15 mouse cellular contexts compared by ENCODE assay signal in genomic region chr2:58135061-58135463, GRCm38 (mm10).
DNase-seq lines count a peak whose midpoint lies in the region; ATAC-seq and TF ChIP-seq lines count a peak whose summit lies in the region.
"Had no signal": no experiment of that assay in that cellular context is flagged by ENCODE, and none has a peak within 500 bp of the region (broad histone marks: within the 10 kb centered on the region; RNA-seq: fewer than 3 reads in every experiment).

No protein-coding gene starts in this region.

- DNase-seq in cerebellum, adult 11 months, result peak; percentile 34
- DNase-seq in cerebellum, postnatal 10 days, result no peak
- DNase-seq in thymus, postnatal 0 days (ENCODE audit: low spot score), result peak; percentile 39
- DNase-seq in thymus, postnatal 4 days, result no peak
- no peak for DNase-seq in urinary bladder, postnatal 10 days (ENCODE audit: low spot score)
- DNase-seq: kidney, postnatal 4 days; liver; lung, postnatal 36 days; spleen, adult 18-20 months had no signal

- H3K27ac ChIP-seq in intestine, embryonic 15.5 days, result no peak overlapping the region
- H3K27ac ChIP-seq in intestine, postnatal 0 days (ENCODE audit: low read depth, low read length), result no peak overlapping the region
- H3K27ac ChIP-seq: hindbrain, embryonic 15.5 days; neural tube, embryonic 12.5 days had no signal

- peak; percentile 54 to 62 for ATAC-seq in hematopoietic stem cell, adult 5-6 weeks (replicated peaks in 1 of 2; ENCODE audit: insufficient read depth in 1 of 2, low FRiP score in 2 of 2, low TSS enrichment in 1 of 2, low read depth in 1 of 2, poor library complexity in 2 of 2, severe bottlenecking in 2 of 2)
- ATAC-seq in intestine, embryonic 15.5 days, result no peak
- ATAC-seq in intestine, postnatal 0 days, result no peak

- no peak overlapping the region for H3K4me2 ChIP-seq in intestine, embryonic 15.5 days (replicated peaks)
- H3K4me2 ChIP-seq in intestine, postnatal 0 days (replicated peaks; ENCODE audit: low read depth), result no peak overlapping the region
- H3K4me2 ChIP-seq: hindbrain, embryonic 15.5 days; neural tube, embryonic 12.5 days had no signal

- H3K4me3 ChIP-seq in intestine, embryonic 15.5 days (replicated peaks), result no peak overlapping the region
- H3K4me3 ChIP-seq in intestine, postnatal 0 days (ENCODE audit: low read depth, low read length), result no peak overlapping the region
- H3K4me3 ChIP-seq: erythroblast, embryonic 14.5 days; hindbrain, embryonic 15.5 days; neural tube, embryonic 12.5 days had no signal

- no peak overlapping the region for H3K9ac ChIP-seq in intestine, embryonic 15.5 days
- no peak overlapping the region for H3K9ac ChIP-seq in intestine, postnatal 0 days (ENCODE audit: low read depth, low read length)
- H3K9ac ChIP-seq: hindbrain, embryonic 15.5 days; neural tube, embryonic 12.5 days had no signal

- no peaks in the 10 kb centered on the region for H3K27me3 ChIP-seq in intestine, embryonic 15.5 days (replicated peaks)
- H3K27me3 ChIP-seq in intestine, postnatal 0 days (replicated peaks; ENCODE audit: control insufficient read depth, insufficient read depth, low read length), result no peaks in the 10 kb centered on the region
- H3K27me3 ChIP-seq: hindbrain, embryonic 15.5 days; neural tube, embryonic 12.5 days had no signal

- no peaks in the 10 kb centered on the region for H3K4me1 ChIP-seq in intestine, embryonic 15.5 days (replicated peaks)
- H3K4me1 ChIP-seq in intestine, postnatal 0 days (replicated peaks; ENCODE audit: control insufficient read depth, insufficient read depth, low read length), result no peaks in the 10 kb centered on the region
- H3K4me1 ChIP-seq: hindbrain, embryonic 15.5 days; neural tube, embryonic 12.5 days had no signal

- H3K9me3 ChIP-seq in intestine, embryonic 15.5 days, result no peaks in the 10 kb centered on the region
- no peaks in the 10 kb centered on the region for H3K9me3 ChIP-seq in intestine, postnatal 0 days (ENCODE audit: control insufficient read depth)
- H3K9me3 ChIP-seq: hindbrain, embryonic 15.5 days; neural tube, embryonic 12.5 days had no signal

- no peaks in the 10 kb centered on the region for H3K36me3 ChIP-seq in intestine, embryonic 15.5 days
- H3K36me3 ChIP-seq in intestine, postnatal 0 days (ENCODE audit: control insufficient read depth, insufficient read depth), result no peaks in the 10 kb centered on the region
- H3K36me3 ChIP-seq: hindbrain, embryonic 15.5 days; neural tube, embryonic 12.5 days had no signal

- WGBS in intestine, embryonic 15.5 days, result 68% methylated on average over 2 of the region's 2 CpGs
- 62% methylated on average over 2 of the region's 2 CpGs for WGBS in intestine, postnatal 0 days

- no peak for TF ChIP-seq CTCF in intestine, postnatal 0 days (IDR thresholded peaks at IDR 0.05; ENCODE audit: low read depth)

Comparison
In these comparisons a context has a peak if more than half of its experiments do, and no peak if none do; other contexts are left out.
1. DNase-seq: peak in cerebellum, adult 11 months (single experiment) and thymus, postnatal 0 days (single experiment); none in cerebellum, postnatal 10 days (0 of 2), thymus, postnatal 4 days (single experiment) and urinary bladder, postnatal 10 days (single experiment).
2. ATAC-seq: peak in hematopoietic stem cell, adult 5-6 weeks (2 of 2); none in intestine, embryonic 15.5 days (single experiment) and intestine, postnatal 0 days (single experiment).